Mouse (Mus musculus): ENCODE data around the gene Ckmt1.
"Not testable (repeated sequence)": the region's sequence is repeated elsewhere in the genome, so short reads cannot be mapped to it uniquely, and the experiment has no call there.

Ckmt1 gene

DNA sequence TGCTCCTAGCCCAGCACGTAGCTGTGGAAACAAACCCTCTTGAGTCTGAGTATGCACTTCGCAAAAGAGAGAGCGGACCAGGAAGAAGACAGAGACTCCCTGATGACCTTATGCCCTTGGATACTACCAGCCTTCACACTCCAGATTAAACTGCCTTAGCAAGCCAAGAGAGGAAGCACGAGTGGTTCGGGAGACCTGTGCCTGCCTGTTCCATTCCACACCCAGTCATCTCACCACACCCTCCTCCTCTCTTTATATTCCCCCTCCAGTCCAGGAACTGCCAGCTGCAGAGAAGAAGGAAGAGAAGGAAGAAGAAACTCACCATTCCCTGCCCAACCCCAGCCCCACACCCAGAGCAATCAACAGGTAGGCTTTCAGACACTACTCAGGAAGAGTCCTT lies at the start of gene Ckmt1:
TSS of gene Ckmt1 (plus strand) at position 221 of the 400 bp plus-strand sequence.
- no peak for DNase-seq (ENCODE audit: low read depth, low spot score)

GRCm38 (mm10) chr2:121308997-121309416 lies 48.5 kb upstream of the Ckmt1 start:
- DNase-seq (ENCODE audit: low read depth, low spot score) = no peak

DNA sequence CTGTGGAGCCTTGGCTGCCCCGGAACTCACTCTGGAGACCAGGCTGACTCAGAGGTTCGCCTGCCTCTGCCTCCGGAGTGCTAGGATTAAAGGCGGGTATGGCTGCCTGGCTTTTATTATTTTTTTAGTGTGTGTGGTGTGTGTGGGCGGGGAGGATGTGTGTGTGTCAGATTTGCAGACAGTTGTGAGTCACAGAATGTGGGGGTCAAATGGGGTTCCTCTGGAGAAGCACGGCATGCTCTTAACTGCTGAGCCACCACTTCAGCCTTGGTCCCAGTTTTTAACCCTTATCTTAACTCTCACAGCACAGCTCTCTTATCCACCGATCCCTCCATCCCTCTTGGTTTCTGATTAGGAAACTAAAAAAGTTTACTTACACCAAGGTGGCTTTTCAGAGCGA lies 41.2 kb upstream of the Ckmt1 start:
- no peak for DNase-seq (ENCODE audit: low read depth, low spot score)

DNA sequence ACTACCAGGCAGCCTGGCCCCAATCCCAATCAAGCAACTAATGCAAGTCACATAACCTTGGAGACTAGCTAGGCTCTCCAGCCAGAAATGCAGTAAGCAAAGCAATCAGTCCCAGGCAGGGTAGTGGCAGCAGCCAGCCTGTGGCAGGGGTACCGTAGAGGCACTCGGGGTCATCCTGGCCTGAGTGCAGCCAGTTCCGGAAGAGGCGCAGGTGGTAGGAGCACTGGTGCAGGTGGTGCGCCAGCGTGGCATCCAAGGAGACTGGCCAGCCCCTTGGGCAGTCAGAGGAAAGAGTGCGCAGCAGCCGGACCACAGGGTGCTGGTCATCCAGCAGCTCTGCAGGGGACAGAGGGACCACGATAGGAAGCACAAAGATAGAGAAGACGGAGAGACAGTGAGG lies 34.5 kb upstream of the Ckmt1 start:
- DNase-seq (ENCODE audit: low read depth, low spot score) = no peak

GRCm38 (mm10) chr2:121323693-121324470 lies 33.6 kb upstream of the Ckmt1 start:
- no peak for DNase-seq (ENCODE audit: low read depth, low spot score)

- no peak for DNase-seq (ENCODE audit: low read depth, low spot score)
Measured at GRCm38 (mm10) chr2:121329492-121329891, 28.0 kb upstream of the Ckmt1 start.

GRCm38 (mm10) chr2:121339057-121339456 lies 18.5 kb upstream of the Ckmt1 start:
- peak; percentile 31 for DNase-seq (ENCODE audit: low read depth, low spot score)

- no peak for DNase-seq (ENCODE audit: low read depth, low spot score)
Measured at GRCm38 (mm10) chr2:121353156-121353555, 4.4 kb upstream of the Ckmt1 start.

DNA sequence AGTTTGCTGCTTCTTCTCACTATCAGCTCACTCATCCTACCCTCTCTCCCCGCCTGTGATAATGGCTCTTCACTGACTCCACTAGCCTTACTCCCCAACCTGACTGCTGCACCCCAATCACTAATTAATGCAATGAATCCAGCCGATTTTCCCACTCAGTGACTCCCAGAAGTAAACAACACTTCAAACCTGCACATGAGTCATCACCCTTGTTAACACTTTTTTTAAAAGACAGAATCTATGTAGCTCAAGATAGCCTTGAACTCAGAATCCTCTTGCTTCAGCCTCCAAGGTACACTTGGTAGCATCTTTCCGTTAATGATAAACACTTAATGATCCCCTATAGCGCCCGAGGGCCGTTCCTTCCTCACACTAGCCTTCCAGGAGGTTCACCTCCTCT lies 3.1 kb upstream of the Ckmt1 start:
- no peak for DNase-seq (ENCODE audit: low read depth, low spot score)

DNA sequence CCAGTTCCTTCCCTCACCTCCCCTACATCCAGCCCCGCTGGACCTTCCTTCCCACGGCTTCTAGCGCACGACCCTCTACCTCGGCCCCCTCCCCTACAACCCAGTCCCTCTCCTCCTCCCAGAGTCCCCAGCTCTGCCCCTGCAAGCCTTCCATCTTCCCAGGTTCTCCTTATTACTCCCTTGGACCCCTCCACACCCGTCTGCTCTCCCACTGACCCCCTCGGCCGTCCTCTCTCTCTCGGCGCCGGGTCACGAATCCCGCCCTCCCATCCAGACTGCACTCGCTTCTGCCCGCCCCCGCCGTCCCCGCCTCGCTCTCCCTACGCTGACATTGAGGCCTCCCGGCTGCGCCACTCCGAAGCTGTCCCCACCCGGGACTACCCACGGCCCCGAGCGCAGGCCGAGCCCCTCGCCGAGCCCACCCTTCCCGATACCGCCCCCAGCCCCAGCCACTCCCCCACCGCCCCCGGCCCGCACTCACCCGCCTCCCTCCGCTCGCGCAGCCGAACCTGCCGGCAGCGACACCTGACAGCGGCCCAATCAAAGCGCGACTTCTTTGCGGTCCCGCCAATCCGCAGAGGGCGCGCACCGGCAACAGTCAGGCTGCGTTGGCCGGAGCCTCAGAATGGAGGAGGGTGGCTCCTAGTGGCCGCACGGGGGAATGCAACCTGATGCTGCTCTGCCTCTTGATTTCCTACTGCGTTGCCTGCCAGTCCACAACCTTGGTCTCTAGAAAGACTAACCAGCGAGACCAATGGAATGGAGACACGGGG lies 2.5 kb upstream of the Ckmt1 start, which contains the start of gene Ppip5k1:
TSS of gene Ppip5k1 (minus strand) at position 577 of the 773 bp plus-strand sequence.
- peak; percentile 98 for DNase-seq (ENCODE audit: low read depth, low spot score)

- DNase-seq (ENCODE audit: low read depth, low spot score) = no peak
Measured at GRCm38 (mm10) chr2:121357961-121358360, 447 bp downstream of the Ckmt1 start.

- DNase-seq (ENCODE audit: low read depth, low spot score) = peak; percentile 67
Measured at GRCm38 (mm10) chr2:121358381-121358780, 867 bp downstream of the Ckmt1 start.

GRCm38 (mm10) chr2:121359461-121359860 lies 1.9 kb downstream of the Ckmt1 start:
- no peak for DNase-seq (ENCODE audit: low read depth, low spot score)

- DNase-seq (ENCODE audit: low read depth, low spot score) = no peak
Measured at GRCm38 (mm10) chr2:121363656-121364055, 6.1 kb downstream of the Ckmt1 start.

- DNase-seq (ENCODE audit: low read depth, low spot score) = no peak
Measured at GRCm38 (mm10) chr2:121368831-121369230, 11.3 kb downstream of the Ckmt1 start.

- no peak for DNase-seq (ENCODE audit: low read depth, low spot score)
Measured at GRCm38 (mm10) chr2:121370921-121371320, 13.4 kb downstream of the Ckmt1 start.

- DNase-seq (ENCODE audit: low read depth, low spot score) = no peak
Measured at GRCm38 (mm10) chr2:121372266-121372665, 14.8 kb downstream of the Ckmt1 start.

DNA sequence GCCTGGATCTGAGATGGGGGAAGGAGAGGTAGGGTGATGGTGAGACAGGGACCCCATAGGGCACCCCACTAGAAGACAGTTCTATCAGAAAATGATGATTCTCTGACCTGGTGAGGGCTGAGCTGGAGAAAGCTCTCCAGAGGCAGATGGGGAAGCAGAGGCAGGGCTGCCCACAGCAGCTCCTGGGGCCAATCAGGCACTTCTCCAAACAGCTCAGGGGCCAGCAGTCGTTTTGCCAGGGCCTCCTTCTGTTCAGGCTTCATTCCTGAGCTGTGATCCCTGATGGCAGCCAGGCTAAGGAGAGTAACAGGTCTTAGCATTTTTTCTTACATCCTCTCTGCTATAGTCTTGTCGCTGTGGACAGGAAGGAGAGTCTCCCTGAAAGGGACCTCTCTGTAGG lies 17.3 kb downstream of the Ckmt1 start:
- DNase-seq (ENCODE audit: low read depth, low spot score) = no peak

DNA sequence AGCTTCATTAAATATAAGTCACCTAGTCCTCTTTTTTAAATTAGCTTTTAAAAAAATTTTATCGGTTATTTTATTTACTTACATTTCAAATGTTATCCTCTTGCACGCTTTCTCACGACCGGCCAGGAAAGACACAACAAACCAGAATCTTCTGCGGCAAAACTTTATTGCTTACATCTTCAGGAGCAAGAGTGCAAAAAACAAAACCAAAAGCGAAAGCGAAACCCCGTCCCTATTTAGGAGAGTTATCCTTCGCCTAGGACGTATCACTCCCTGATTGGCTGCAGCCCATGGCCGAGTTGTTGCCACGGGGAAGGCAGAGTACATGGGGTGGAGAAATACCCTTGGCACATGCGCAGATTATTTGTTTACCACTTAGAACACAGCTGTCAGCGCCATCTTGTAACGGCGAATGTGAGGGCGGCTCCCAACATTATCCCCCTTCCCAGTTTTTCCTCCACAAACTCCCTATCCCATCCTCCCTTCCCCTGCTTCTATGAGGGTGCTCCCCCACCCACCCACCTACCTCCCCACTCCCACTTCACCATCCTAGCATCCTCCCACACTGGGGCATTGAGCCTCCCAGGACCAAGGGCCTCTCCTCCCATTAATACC lies 29.6 kb downstream of the Ckmt1 start, which contains the start of gene Strc:
TSS of gene Strc (minus strand) at position 208 of the 615 bp plus-strand sequence.
- not testable (repeated sequence) for DNase-seq (ENCODE audit: low read depth, low spot score)

DNA sequence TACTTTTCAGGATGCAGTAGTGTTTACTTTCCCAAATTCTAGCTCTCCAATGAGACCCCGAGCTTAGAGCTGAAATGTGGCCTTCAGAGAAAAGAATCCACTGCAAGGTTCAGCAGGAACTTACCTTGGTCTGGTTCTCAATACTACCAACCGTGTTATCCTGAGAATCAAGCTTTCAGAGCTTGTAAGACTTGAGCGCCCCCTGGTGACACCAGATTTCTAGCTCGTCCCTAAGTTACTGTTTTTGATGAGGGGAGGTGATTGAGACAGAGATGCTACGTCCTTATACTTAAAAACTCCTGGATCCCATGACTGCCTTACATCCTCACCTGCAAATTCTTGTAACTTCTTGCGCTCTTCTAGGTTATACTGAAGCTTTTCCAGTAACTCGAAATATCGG lies 39.1 kb downstream of the Ckmt1 start:
- DNase-seq (ENCODE audit: low read depth, low spot score) = peak; percentile 87

GRCm38 (mm10) chr2:121403296-121403695 lies 45.8 kb downstream of the Ckmt1 start:
- DNase-seq (ENCODE audit: low read depth, low spot score) = no peak

- peak; percentile 87 for DNase-seq (ENCODE audit: low read depth, low spot score)
Measured at GRCm38 (mm10) chr2:121408160-121408559, 50.6 kb downstream of the Ckmt1 start.
